Mouse (Mus musculus) layer of hippocampus, adult 18-20 months (tissue): Measurements from ENCODE around the gene Isoc2a. TPM values are rescaled to one million over a fixed set of nuclear protein-coding genes. Genes with fewer than 3 reads are reported as not detected.

Experiments used
- DNase-seq, 2 experiments: peaks; one replicate each; pipeline ENCODE4 v3.0.0; 2022; ENCODE audit warnings: low spot score in 2 of 2
- total RNA-seq, 2 experiments: library from RNA; stranded (reverse); gene quantifications; 2 replicates each; pipeline ENCODE4 v1.2.3; 2021

Isoc2a gene
- total RNA-seq, 2 experiments from 2014 or later: 14.9 to 15.9 TPM

DNA sequence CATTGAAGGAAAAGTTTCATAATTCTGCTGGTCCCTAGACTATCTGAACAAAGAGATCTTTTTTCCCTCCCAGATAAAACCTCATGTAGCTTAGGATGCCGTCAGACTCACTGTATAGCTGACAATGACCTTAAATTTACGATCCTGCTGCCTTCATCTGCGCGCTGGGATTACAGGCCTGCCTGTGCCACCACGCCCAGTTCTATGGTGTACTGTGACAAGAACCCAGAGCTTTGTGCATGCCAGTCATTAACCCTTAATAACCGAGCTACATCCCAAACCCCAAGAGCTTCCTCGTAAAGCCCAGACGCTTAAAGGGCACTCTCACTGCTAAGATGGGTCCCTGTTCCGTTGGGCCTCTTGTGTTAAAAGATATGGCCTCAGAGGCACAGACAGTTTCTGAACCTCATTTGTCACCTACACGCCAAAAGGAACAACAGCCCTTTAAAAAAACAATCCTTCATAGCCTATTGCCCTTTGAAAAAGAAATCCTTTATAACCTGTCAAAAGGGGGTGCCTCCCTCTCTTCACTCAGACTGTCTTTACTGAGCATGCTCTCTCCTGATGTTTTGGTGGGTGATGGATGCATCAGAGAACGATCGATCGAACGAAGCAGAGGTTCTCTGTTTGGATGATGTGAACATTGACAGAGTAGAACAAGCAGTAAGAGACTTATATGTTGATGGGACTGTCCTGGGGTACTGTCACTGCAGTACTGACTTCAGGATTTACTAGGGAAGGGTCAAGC, 38.9 kb downstream of the Isoc2a start:
- DNase-seq: peak in 1 of 2 experiments; percentile 55

DNA sequence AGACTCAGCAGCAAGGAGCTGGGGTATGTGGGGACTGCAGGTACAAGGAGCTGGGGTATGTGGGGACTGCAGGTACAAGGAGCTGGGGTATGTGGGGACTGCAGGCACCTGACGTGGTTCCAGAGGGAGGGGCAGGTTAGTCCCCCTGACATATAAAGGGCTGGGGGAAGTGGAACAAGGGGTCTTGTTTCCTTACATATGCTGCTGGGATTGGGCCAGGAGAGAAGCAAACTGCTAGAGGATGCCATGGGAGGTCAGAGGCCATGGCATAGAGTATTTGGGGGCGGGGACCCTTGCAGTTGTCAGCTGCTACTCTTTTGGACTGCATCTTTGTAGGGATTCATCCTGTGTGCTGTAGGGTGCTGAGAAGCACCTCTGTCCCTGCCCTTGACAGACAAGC, 40.5 kb downstream of the Isoc2a start:
- DNase-seq: no peak

GRCm38 (mm10) chr7:4918681-4919080, 41.7 kb downstream of the Isoc2a start:
- DNase-seq: no peak

GRCm38 (mm10) chr7:4919096-4919495, 42.1 kb downstream of the Isoc2a start:
- DNase-seq: no peak

GRCm38 (mm10) chr7:4919971-4920370, 43.0 kb downstream of the Isoc2a start:
- no peak for DNase-seq

GRCm38 (mm10) chr7:4920496-4920895, 43.5 kb downstream of the Isoc2a start:
- DNase-seq: no peak

GRCm38 (mm10) chr7:4920976-4921823, 44.2 kb downstream of the Isoc2a start:
- DNase-seq: no peak

DNA sequence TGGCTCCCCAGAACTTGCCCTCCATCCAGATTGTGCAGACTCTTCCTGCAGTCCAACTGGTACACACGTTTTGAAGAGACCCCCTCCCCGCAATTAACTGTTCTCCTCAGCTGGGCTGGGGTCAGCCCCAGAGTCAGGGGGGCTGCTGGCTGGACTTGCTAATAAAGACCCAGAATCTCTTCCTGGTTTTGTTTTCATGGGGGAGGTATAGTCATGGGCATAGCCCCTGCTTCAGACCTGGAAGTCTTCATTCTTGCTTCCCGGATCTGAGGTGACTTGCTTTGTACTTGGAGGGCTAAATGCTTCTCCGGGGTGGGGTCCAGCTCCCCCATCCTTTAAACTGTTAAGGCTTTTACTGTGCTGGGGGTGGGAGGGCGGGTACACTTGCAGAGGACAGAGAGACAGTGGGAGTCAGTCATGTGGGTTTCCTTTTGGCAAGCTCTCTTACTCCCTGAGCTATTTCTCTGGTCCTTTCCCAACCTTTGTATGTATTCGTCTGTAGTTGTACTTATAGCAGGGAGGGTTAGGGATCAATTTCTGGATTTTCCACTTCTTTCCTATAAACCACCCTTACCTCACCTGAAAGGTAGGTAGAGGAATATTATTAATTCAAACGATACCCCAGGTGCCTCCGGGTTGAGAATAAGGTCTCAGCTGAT, 45.0 kb downstream of the Isoc2a start, which contains the start of gene Nat14:
TSS of gene Nat14 (plus strand) at position 205 of the 659 bp plus-strand sequence.
- no peak for DNase-seq

GRCm38 (mm10) chr7:4922508-4922907, 45.6 kb downstream of the Isoc2a start:
- DNase-seq: peak; percentile 87 to 90

GRCm38 (mm10) chr7:4922931-4923565, 46.1 kb downstream of the Isoc2a start:
- peak; percentile 70 to 86 for DNase-seq

- DNase-seq: peak in 1 of 2 experiments; percentile 66
These were observed 46.8 kb downstream of the Isoc2a start for GRCm38 (mm10) chr7:4923586-4924364.

GRCm38 (mm10) chr7:4924483-4924882, 47.5 kb downstream of the Isoc2a start:
- no peak for DNase-seq

GRCm38 (mm10) chr7:4924891-4925301, 47.9 kb downstream of the Isoc2a start:
- peak in 1 of 2 experiments; percentile 70 for DNase-seq

DNA sequence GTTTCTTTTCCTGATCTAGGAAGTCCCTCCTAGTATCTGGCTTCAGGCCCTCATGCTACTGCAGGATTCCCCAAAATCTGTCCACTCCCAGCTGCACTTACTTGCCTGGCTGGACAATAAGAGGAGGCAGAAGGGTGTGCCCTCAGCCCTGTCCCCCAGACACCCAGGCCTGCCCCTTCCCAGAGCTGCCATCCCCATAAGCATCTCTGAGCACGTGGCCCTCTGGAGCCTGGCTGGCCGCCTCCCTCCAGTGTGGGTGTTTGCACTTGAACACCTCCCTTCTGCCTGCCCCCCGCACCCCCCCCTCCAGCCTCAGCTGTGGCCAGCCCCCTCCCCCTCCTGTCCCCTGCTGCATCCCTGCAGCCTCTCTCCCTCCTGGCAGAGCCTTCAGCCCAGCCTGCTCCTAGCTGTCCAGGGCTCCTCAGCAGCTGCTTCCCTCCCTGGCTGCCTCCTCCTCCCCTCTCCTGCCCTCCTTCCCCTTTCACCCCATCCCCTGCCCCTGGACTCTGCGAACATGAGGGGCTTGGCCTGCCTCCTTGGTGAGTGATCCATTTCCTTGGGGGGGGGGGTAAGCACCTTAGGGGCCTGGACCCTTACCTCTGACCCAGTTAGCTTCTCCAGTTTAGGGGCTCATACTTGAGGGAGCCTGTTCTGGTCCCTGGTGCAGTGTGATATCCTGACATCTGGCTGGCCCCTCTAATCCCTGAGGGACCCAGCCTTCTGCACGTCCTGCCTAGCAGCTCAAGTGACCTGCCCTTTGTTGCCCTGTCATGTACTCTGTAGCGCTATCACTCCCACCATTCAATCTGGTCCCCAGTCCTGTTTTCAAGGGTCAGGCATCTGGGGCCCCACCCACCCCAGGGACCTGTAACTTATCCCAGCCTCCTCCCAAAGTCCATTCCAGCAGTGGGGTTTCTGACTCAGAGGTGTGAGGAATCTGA, 48.8 kb downstream of the Isoc2a start, which contains the start of gene Ssc5d:
TSS of gene Ssc5d (plus strand) at position 345 of the 941 bp plus-strand sequence.
- no peak for DNase-seq

DNA sequence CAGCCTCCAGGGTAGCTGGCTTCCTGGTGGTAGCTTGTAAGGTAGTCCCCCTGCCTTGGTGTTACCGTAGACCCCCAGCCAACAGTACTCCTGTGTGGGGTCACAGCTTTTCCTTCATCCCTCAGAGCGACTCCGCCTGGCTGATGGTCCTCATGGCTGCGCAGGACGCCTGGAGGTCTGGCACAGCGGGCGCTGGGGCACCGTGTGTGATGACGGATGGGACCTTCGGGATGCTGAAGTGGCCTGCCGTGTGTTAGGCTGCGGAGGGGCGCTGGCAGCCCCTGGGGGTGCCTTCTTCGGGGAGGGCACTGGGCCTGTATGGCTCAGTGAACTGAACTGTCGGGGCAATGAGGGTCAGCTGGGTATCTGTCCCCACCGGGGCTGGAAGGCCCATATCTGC, 49.9 kb downstream of the Isoc2a start:
- DNase-seq: no peak

- DNase-seq: no peak
These were observed 50.8 kb downstream of the Isoc2a start for GRCm38 (mm10) chr7:4927711-4928110.

- DNase-seq: no peak
These were observed 51.4 kb downstream of the Isoc2a start for GRCm38 (mm10) chr7:4928323-4928722.

DNA sequence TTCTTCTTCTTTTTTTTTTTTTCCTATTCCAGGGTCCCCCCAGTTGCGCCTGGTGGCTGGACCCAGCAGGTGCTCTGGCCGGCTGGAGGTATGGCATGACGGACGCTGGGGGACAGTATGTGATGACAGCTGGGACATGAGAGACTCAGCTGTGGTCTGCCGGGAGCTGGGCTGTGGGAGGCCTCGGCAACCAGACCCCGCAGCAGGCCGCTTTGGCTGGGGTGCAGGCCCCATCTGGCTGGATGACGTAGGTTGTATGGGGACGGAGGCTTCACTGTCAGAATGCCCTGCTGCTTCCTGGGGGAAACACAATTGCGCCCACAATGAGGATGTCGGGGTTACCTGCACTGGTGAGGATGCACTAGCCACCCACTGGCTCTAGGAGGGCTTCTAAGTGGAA, 56.1 kb downstream of the Isoc2a start:
- DNase-seq: no peak
